Mouse (Mus musculus) erythroblast, embryonic 14.5 days (primary cell): ENCODE results near the gene Fam129b. TPM values are rescaled to one million over a fixed set of nuclear protein-coding genes. Genes with fewer than 3 reads are reported as not detected.

Experiments
- H3K27me3 ChIP-seq: 2 replicates; pipeline ENCODE4 v1.6.1; 2012; ENCODE audit warnings: inconsistent platforms; ENCODE audit not compliant: control insufficient read depth
- H3K36me3 ChIP-seq: 2 replicates; pipeline ENCODE4 v1.6.1; 2012; ENCODE audit warnings: mild to moderate bottlenecking, inconsistent platforms; ENCODE audit not compliant: control insufficient read depth
- H3K4me1 ChIP-seq: 2 replicates; pipeline ENCODE4 v1.6.1; 2012; ENCODE audit warnings: inconsistent platforms; ENCODE audit not compliant: control insufficient read depth
- H3K4me3 ChIP-seq: replicated peaks from 2 replicates; pipeline ENCODE3; 2012; ENCODE audit warnings: moderate library complexity, mild to moderate bottlenecking, inconsistent platforms
- H3K9me3 ChIP-seq: 2 replicates; pipeline ENCODE4 v1.6.1; 2012; ENCODE audit warnings: low read length, inconsistent platforms, mixed read lengths; ENCODE audit not compliant: control insufficient read depth
- GATA1 ChIP-seq: IDR thresholded peaks from 2 replicates; pipeline ENCODE4 v1.6.1; 2012; ENCODE audit warnings: low read length, inconsistent platforms, mixed read lengths
- TAL1 ChIP-seq: IDR thresholded peaks from 3 replicates; pipeline ENCODE4 v1.6.1; 2012; ENCODE audit warnings: low read length, inconsistent platforms, mixed read lengths
- polyA plus RNA-seq: library from polyadenylated mRNA; stranded (reverse); fragments of >175 nt; gene quantifications from 2 replicates; pipeline ENCODE4 v1.2.3, GENCODE M21; 2012

Fam129b gene
- polyA plus RNA-seq, 1 experiment, result 0.13 TPM

GRCm38 (mm10) chr2:32963544-32963943 lies 87.6 kb downstream of the Fam129b start:
- TF ChIP-seq TAL1, result no peak
- no peak for TF ChIP-seq GATA1
- H3K9me3 ChIP-seq, result no peaks in the 10 kb centered on the region
- peak overlapping the region; percentile 75 for H3K4me3 ChIP-seq
- peaks cover 81% of the 10 kb centered on the region for H3K4me1 ChIP-seq
- H3K27me3 ChIP-seq, result no peaks in the 10 kb centered on the region
- peaks cover 32% of the 10 kb centered on the region for H3K36me3 ChIP-seq

- H3K4me1 ChIP-seq, result peaks cover 81% of the 10 kb centered on the region
- H3K36me3 ChIP-seq, result peaks cover 32% of the 10 kb centered on the region
- no peaks in the 10 kb centered on the region for H3K9me3 ChIP-seq
- TF ChIP-seq TAL1, result no peak
- TF ChIP-seq GATA1, result no peak
- H3K27me3 ChIP-seq, result no peaks in the 10 kb centered on the region
- H3K4me3 ChIP-seq, result peak overlapping the region; percentile 75
Observed at GRCm38 (mm10) chr2:32963981-32964380, 88.1 kb downstream of the Fam129b start.

- Histone ChIP-seq H3K9me3 (no peaks in the 10 kb centered on the region), H3K4me1 (peaks cover 81% of the 10 kb centered on the region), H3K4me3 (no peak overlapping the region), H3K27me3 (no peaks in the 10 kb centered on the region), H3K36me3 (peaks cover 32% of the 10 kb centered on the region)
- TF ChIP-seq TAL1 (no peak), GATA1 (no peak)
Observed at GRCm38 (mm10) chr2:32964659-32965457, 88.9 kb downstream of the Fam129b start.

- H3K4me3 ChIP-seq, result peak overlapping the region; percentile 68
- no peaks in the 10 kb centered on the region for H3K9me3 ChIP-seq
- TF ChIP-seq TAL1 (no peak), GATA1 (no peak)
- peaks cover 76% of the 10 kb centered on the region for H3K4me1 ChIP-seq
- H3K27me3 ChIP-seq, result no peaks in the 10 kb centered on the region
- H3K36me3 ChIP-seq, result peaks cover 32% of the 10 kb centered on the region
Observed at GRCm38 (mm10) chr2:32965511-32966183, 89.7 kb downstream of the Fam129b start.

GRCm38 (mm10) chr2:32966184-32966688 lies 90.3 kb downstream of the Fam129b start:
- Histone ChIP-seq H3K4me1 (peaks cover 70% of the 10 kb centered on the region), H3K9me3 (no peaks in the 10 kb centered on the region)

GRCm38 (mm10) chr2:32966689-32967631 lies 91.0 kb downstream of the Fam129b start:
- peaks cover 64% of the 10 kb centered on the region for H3K4me1 ChIP-seq
- peak overlapping the region; percentile 68 for H3K4me3 ChIP-seq
- H3K36me3 ChIP-seq, result peaks cover 32% of the 10 kb centered on the region
- no peaks in the 10 kb centered on the region for H3K9me3 ChIP-seq
- TF ChIP-seq GATA1 (no peak), TAL1 (no peak)
- H3K27me3 ChIP-seq, result no peaks in the 10 kb centered on the region

More at GRCm38 (mm10) chr2:32966184-32966688, 90.3 kb downstream of the Fam129b start:
- Histone ChIP-seq H3K27me3 (no peaks in the 10 kb centered on the region), H3K36me3 (peaks cover 32% of the 10 kb centered on the region), H3K4me3 (peak overlapping the region; percentile 68)
- no peak for TF ChIP-seq TAL1
- TF ChIP-seq GATA1, result no peak

- H3K27me3 ChIP-seq, result no peaks in the 10 kb centered on the region
- peaks cover 28% of the 10 kb centered on the region for H3K36me3 ChIP-seq
- no peak for TF ChIP-seq TAL1
- no peak for TF ChIP-seq GATA1
- H3K4me3 ChIP-seq, result peak overlapping the region; percentile 68
- no peaks in the 10 kb centered on the region for H3K9me3 ChIP-seq
- H3K4me1 ChIP-seq, result peaks cover 52% of the 10 kb centered on the region
Observed at GRCm38 (mm10) chr2:32968024-32968614, 92.2 kb downstream of the Fam129b start.

GRCm38 (mm10) chr2:32969326-32969725 lies 93.4 kb downstream of the Fam129b start:
- Histone ChIP-seq H3K9me3 (no peaks in the 10 kb centered on the region), H3K4me3 (no peak overlapping the region), H3K27me3 (no peaks in the 10 kb centered on the region), H3K4me1 (peaks cover 40% of the 10 kb centered on the region), H3K36me3 (peaks cover 28% of the 10 kb centered on the region)
- TF ChIP-seq TAL1 (no peak), GATA1 (no peak)
